ENCODE assay signal across 16 mouse cellular contexts in genomic region chr4:65354580-65354979, GRCm38 (mm10).
DNase-seq lines count a peak whose midpoint lies in the region; ATAC-seq lines count a peak whose summit lies in the region.
"Had no signal": no experiment of that assay in that cellular context is flagged by ENCODE, and none has a peak within 500 bp of the region (broad histone marks: within the 10 kb centered on the region; RNA-seq: fewer than 3 reads in every experiment).

No protein-coding gene starts in this region.

- peak; percentile 83 for ATAC-seq in common myeloid progenitor, adult 5-6 weeks (replicated peaks; ENCODE audit: low read depth, poor library complexity, severe bottlenecking)
- ATAC-seq in CD4-positive, CD25-positive, alpha-beta regulatory T cell, adult 4 months: no peak
- ATAC-seq: activated CD4-positive, CD25-positive, alpha-beta regulatory T cell, adult 4 months; forebrain, postnatal 0 days; intestine, embryonic 15.5 days; midbrain, embryonic 16.5 days; Patski had no signal

- peak; percentile 37 to 48 for DNase-seq in cerebellum, postnatal 14 days
- no peak for DNase-seq in cerebellum, adult 11 months
- DNase-seq in layer of hippocampus, adult 9-11 months: peak; percentile 2
- no peak for DNase-seq in layer of hippocampus, adult 9-10 months (ENCODE audit: low spot score)
- peak; percentile 10 to 29 for DNase-seq in heart, postnatal 36 days
- DNase-seq in urinary bladder, adult 18-20 months (ENCODE audit: low spot score in 2 of 2): no peak
- DNase-seq: forebrain, postnatal 0 days; right cerebral cortex, adult 18-20 months; spleen, adult 18-20 months; thymus, adult 18-20 months had no signal

- intact Hi-C loops in heart, postnatal 36 days (cut with DNase I): no loop called here

Comparison
In these comparisons a context has a peak if more than half of its experiments do, and no peak if none do; other contexts are left out.
1. DNase-seq: peak in cerebellum, postnatal 14 days (2 of 2), layer of hippocampus, adult 9-11 months (single experiment) and heart, postnatal 36 days (2 of 2); none in cerebellum, adult 11 months (single experiment), layer of hippocampus, adult 9-10 months (single experiment) and urinary bladder, adult 18-20 months (0 of 2).